Mouse (Mus musculus) MEL (cell line): ENCODE measurements around the gene Gm21985. TPM values are rescaled to one million over a fixed set of nuclear protein-coding genes. Genes with fewer than 3 reads are reported as not detected.

Experiments
- DNase-seq: peaks from one replicate; pipeline ENCODE4 v3.0.0; 2011; ENCODE audit warnings: low read depth, low spot score
- H3K27ac ChIP-seq: 2 replicates; pipeline ENCODE4 v1.5.1; 2012; ENCODE audit warnings: low read depth, mild to moderate bottlenecking, control low read depth, low read length, moderate library complexity; ENCODE audit not compliant: control insufficient read depth
- H3K27me3 ChIP-seq, 2 experiments: fragments of 150-350 bp in 1 of 2; sonication (generic) in 1 of 2; 2 replicates each; pipeline ENCODE4 v1.6.1; 2012; ENCODE audit warnings: low read length in 2 of 2, mild to moderate bottlenecking in 2 of 2, improper control_type of control experiment in 1 of 2, moderate library complexity in 1 of 2; ENCODE audit not compliant: insufficient read depth in 2 of 2, control insufficient read depth in 1 of 2
- H3K36me3 ChIP-seq, 2 experiments: 2 replicates each; pipeline ENCODE4 v1.6.1; 2012 to 2014; ENCODE audit warnings: low read length in 2 of 2, improper control_type of control experiment in 1 of 2, inconsistent platforms in 1 of 2, mild to moderate bottlenecking in 1 of 2; ENCODE audit not compliant: insufficient read depth in 2 of 2, control insufficient read depth in 1 of 2
- H3K4me1 ChIP-seq, 2 experiments: fragments of 150-350 bp in 1 of 2; sonication (generic) in 1 of 2; 2 replicates each; pipeline ENCODE4 v1.6.1; 2012; ENCODE audit warnings: low read length in 2 of 2, improper control_type of control experiment in 1 of 2, mild to moderate bottlenecking in 1 of 2; ENCODE audit not compliant: insufficient read depth in 2 of 2, control insufficient read depth in 1 of 2
- H3K4me3 ChIP-seq, 2 experiments: fragments of 150-350 bp in 1 of 2; sonication (generic) in 1 of 2; 2 replicates each; pipeline ENCODE4 v1.5.1; 2012; ENCODE audit warnings: low read depth in 2 of 2, low read length in 2 of 2, mild to moderate bottlenecking in 2 of 2, moderate library complexity in 2 of 2, control low read depth in 1 of 2, improper control_type of control experiment in 1 of 2; ENCODE audit not compliant: control insufficient read depth in 1 of 2, insufficient read depth in 1 of 2
- H3K79me2 ChIP-seq: 2 replicates; pipeline ENCODE4 v1.6.1; 2012; ENCODE audit warnings: mild to moderate bottlenecking, low read length, moderate library complexity; ENCODE audit not compliant: control insufficient read depth, poor library complexity, insufficient read depth
- H3K9ac ChIP-seq: 2 replicates; pipeline ENCODE4 v1.6.1; 2012; ENCODE audit warnings: low read depth, mild to moderate bottlenecking, control low read depth, low read length, moderate library complexity; ENCODE audit not compliant: control insufficient read depth, poor library complexity, severe bottlenecking
- H3K9me3 ChIP-seq: fragments of 150-350 bp; sonication (generic); replicated peaks from 2 replicates; pipeline ENCODE4 v1.6.1; 2012; ENCODE audit warnings: mild to moderate bottlenecking, low read length, improper control_type of control experiment, moderate library complexity; ENCODE audit not compliant: insufficient read depth
- CHD2 ChIP-seq: IDR thresholded peaks from 2 replicates; pipeline ENCODE4 v1.6.1; 2011; ENCODE audit warnings: low read length, improper control_type of control experiment
- CTCF ChIP-seq, 3 experiments: IDR thresholded peaks in 2 of 3; conservative IDR thresholded peaks in 1 of 3; 2 replicates each; pipeline ENCODE4 v1.5.1; 2011 to 2012; ENCODE audit warnings: low read length in 3 of 3, low read depth in 2 of 3, mild to moderate bottlenecking in 2 of 3, improper control_type of control experiment in 1 of 3, inconsistent platforms in 1 of 3, mixed read lengths in 1 of 3, moderate library complexity in 1 of 3; ENCODE audit not compliant: control insufficient read depth in 1 of 3, insufficient read depth in 1 of 3, poor library complexity in 1 of 3, severe bottlenecking in 1 of 3
- E2F4 ChIP-seq: IDR thresholded peaks from 2 replicates; pipeline ENCODE4 v1.6.1; 2011; ENCODE audit warnings: low read depth, low read length, improper control_type of control experiment, borderline replicate concordance
- ELF1 ChIP-seq: IDR thresholded peaks from 2 replicates; pipeline ENCODE4 v1.6.1; 2014; ENCODE audit warnings: low read depth, mild to moderate bottlenecking, inconsistent platforms, low read length, improper control_type of control experiment, moderate library complexity
- EP300 ChIP-seq, 2 experiments: IDR thresholded peaks; 2 replicates each; pipeline ENCODE4 v1.6.1; 2011; ENCODE audit warnings: improper control_type of control experiment in 2 of 2, low read length in 2 of 2, low read depth in 1 of 2, mild to moderate bottlenecking in 1 of 2
- ETS1 ChIP-seq: IDR thresholded peaks from 2 replicates; pipeline ENCODE4 v1.6.1; 2012; ENCODE audit warnings: low read depth, mild to moderate bottlenecking, inconsistent platforms, low read length, improper control_type of control experiment, moderate library complexity
- GABPA ChIP-seq: IDR thresholded peaks from 2 replicates; pipeline ENCODE4 v1.6.1; 2012; ENCODE audit warnings: low read depth, mild to moderate bottlenecking, inconsistent platforms, low read length, improper control_type of control experiment, moderate library complexity
- GATA1 ChIP-seq: IDR thresholded peaks from 2 replicates; pipeline ENCODE4 v1.6.1; 2011; ENCODE audit warnings: low read depth, low read length, improper control_type of control experiment
- KAT2A ChIP-seq: conservative IDR thresholded peaks from 2 replicates; pipeline ENCODE4 v1.6.1; 2012; ENCODE audit warnings: low read depth, low read length, improper control_type of control experiment, inconsistent platforms
- MAX ChIP-seq: IDR thresholded peaks from 2 replicates; pipeline ENCODE4 v1.6.1; 2011; ENCODE audit warnings: low read length, improper control_type of control experiment
- MEF2A ChIP-seq: IDR thresholded peaks from 2 replicates; pipeline ENCODE4 v1.6.1; 2014; ENCODE audit warnings: low read depth, mild to moderate bottlenecking, inconsistent platforms, low read length, improper control_type of control experiment; ENCODE audit not compliant: poor library complexity, insufficient replicate concordance, severe bottlenecking; ENCODE audit errors: extremely low read depth
- MYB ChIP-seq: IDR thresholded peaks from 2 replicates; pipeline ENCODE4 v1.6.1; 2011; ENCODE audit warnings: mild to moderate bottlenecking, low read depth, low read length, improper control_type of control experiment
- MYC ChIP-seq: IDR thresholded peaks from 2 replicates; pipeline ENCODE4 v1.6.1; 2011; ENCODE audit warnings: low read depth, mild to moderate bottlenecking, low read length, improper control_type of control experiment, moderate library complexity
- NELFE ChIP-seq: IDR thresholded peaks from 2 replicates; pipeline ENCODE4 v1.6.1; 2011; ENCODE audit warnings: low read depth, low read length, improper control_type of control experiment
- POLR2A ChIP-seq, 2 experiments: IDR thresholded peaks; 2 replicates each; pipeline ENCODE4 v1.6.1; 2011 to 2012; ENCODE audit warnings: low read length in 2 of 2, mild to moderate bottlenecking in 2 of 2, control low read depth in 1 of 2, improper control_type of control experiment in 1 of 2, low read depth in 1 of 2, moderate library complexity in 1 of 2; ENCODE audit not compliant: control insufficient read depth in 1 of 2, insufficient read depth in 1 of 2, poor library complexity in 1 of 2
- POLR2AphosphoS2 ChIP-seq: IDR thresholded peaks from 2 replicates; pipeline ENCODE4 v1.6.1; 2011; ENCODE audit warnings: low read length, improper control_type of control experiment
- POLR2AphosphoS5 ChIP-seq: IDR thresholded peaks from 2 replicates; pipeline ENCODE4 v1.6.1; 2012; ENCODE audit warnings: low read depth, borderline replicate concordance, mild to moderate bottlenecking, inconsistent platforms, low read length, moderate library complexity, mixed read lengths
- RAD21 ChIP-seq: IDR thresholded peaks from 2 replicates; pipeline ENCODE4 v1.6.1; 2011; ENCODE audit warnings: mild to moderate bottlenecking, low read depth, low read length, improper control_type of control experiment
- RCOR1 ChIP-seq: IDR thresholded peaks from 2 replicates; pipeline ENCODE4 v1.6.1; 2012; ENCODE audit warnings: low read depth, mild to moderate bottlenecking, inconsistent platforms, low read length, improper control_type of control experiment
- SIN3A ChIP-seq: IDR thresholded peaks from 2 replicates; pipeline ENCODE4 v1.6.1; 2012; ENCODE audit warnings: low read length, improper control_type of control experiment, inconsistent platforms
- SMC3 ChIP-seq: IDR thresholded peaks from 2 replicates; pipeline ENCODE4 v1.6.1; 2011; ENCODE audit warnings: low read depth, low read length, improper control_type of control experiment
- TAL1 ChIP-seq: IDR thresholded peaks from 2 replicates; pipeline ENCODE4 v1.6.1; 2012; ENCODE audit warnings: mild to moderate bottlenecking, inconsistent platforms, low read length, moderate library complexity, mixed read lengths
- TBP ChIP-seq: IDR thresholded peaks from 2 replicates; pipeline ENCODE4 v1.8.0; 2011; ENCODE audit warnings: low read depth, low read length, improper control_type of control experiment
- TCF12 ChIP-seq: IDR thresholded peaks from 2 replicates; pipeline ENCODE4 v1.6.1; 2014; ENCODE audit warnings: low read depth, mild to moderate bottlenecking, inconsistent platforms, low read length, improper control_type of control experiment, moderate library complexity
- UBTF ChIP-seq: IDR thresholded peaks from 2 replicates; pipeline ENCODE4 v1.6.1; 2012; ENCODE audit warnings: low read depth, mild to moderate bottlenecking, inconsistent platforms, low read length, improper control_type of control experiment, moderate library complexity, borderline replicate concordance; ENCODE audit not compliant: insufficient read depth
- ZMIZ1 ChIP-seq: IDR thresholded peaks from 2 replicates; pipeline ENCODE4 v1.6.1; 2012; ENCODE audit warnings: low read depth, mild to moderate bottlenecking, inconsistent platforms, low read length, improper control_type of control experiment, moderate library complexity
- ZNF384 ChIP-seq: IDR thresholded peaks from 2 replicates; pipeline ENCODE4 v1.6.1; 2012; ENCODE audit warnings: low read depth, mild to moderate bottlenecking, inconsistent platforms, low read length, improper control_type of control experiment
- polyA plus RNA-seq, 2 experiments: library from polyadenylated mRNA; stranded (reverse) in 1 of 2; unstranded in 1 of 2; fragments of >175 nt in 1 of 2; fragments of >200 nt in 1 of 2; gene quantifications; 2 replicates each; pipeline versions ENCODE4 v1.2.1 to v1.2.4; 2012; ENCODE audit warnings: low replicate concordance in 2 of 2, low read depth in 1 of 2; ENCODE audit not compliant: insufficient read length in 2 of 2, insufficient read depth in 1 of 2, missing spikeins in 1 of 2
- total RNA-seq: library from RNA; depleted of rRNA; stranded (reverse); fragments of 300-350 nt; gene quantifications from 2 replicates; pipeline ENCODE4 v1.2.3, GENCODE M21; 2012

The Gm21985 gene
- total and polyA plus RNA-seq, 3 experiments = 0.04 TPM; not detected in 2

DNA sequence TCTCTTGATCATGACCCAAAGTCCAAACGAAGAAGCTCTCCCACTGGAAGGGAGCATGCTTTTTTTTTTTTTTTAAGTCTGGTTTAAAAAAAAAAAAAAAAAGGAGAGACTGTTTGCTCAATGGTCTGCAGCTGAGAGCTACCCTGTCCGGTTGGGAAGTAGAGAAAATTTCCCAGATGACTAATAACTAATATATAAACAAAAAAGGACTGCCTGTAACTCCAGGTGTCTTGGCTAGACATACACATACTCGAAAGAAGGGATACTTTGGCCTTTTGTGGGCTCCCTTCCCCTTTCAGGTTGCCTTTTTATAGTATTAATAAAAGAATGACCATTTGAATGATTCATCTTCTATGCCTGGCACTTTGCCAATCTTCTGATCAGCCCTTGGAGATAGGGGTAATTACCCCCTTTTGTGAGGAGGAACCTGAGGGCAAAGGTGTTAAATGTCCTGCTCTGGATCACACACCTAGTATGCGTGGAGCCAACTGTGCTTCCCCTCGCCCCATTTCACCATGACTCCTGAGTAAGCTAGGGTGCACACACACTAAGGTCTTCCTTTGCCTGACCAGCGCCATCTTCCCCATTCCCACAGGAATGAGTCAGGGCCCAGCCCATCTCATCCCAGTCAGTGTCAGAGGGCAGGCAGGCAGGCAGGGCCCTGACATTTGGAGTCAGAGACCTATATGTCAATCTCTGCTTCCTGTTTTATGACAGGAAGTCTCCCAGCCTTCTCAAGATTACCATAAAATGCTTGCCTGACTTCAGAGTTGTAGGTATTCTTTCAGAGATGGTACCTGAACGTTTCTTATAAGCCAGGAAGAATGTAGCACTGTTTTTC lies 11.2 kb upstream of the Gm21985 start:
- Histone ChIP-seq H3K9me3 (no peaks in the 10 kb centered on the region), H3K4me1 (0 out of 4 replicates have a peak, but pooled peaks cover 0 to 2% of the 10 kb centered on the region in 2 experiments), H3K79me2 (no peaks in the 10 kb centered on the region), H3K27ac (no peak overlapping the region), H3K27me3 (0 out of 4 replicates have a peak, but pooled peaks cover 0 to 1% of the 10 kb centered on the region in 2 experiments), H3K36me3 (no peaks in the 10 kb centered on the region; a peak in 1 of 4 replicates), H3K4me3 (no peak overlapping the region), H3K9ac (no peak overlapping the region)
- TF ChIP-seq SIN3A = no peak
- no peak for TF ChIP-seq POLR2A (IDR thresholded peaks at IDR 0.05; ENCODE audit: control insufficient read depth in 1 of 2, insufficient read depth in 1 of 2, low read depth in 1 of 2, low read length in 2 of 2, poor library complexity in 1 of 2)
- no peak for TF ChIP-seq RCOR1
- no peak for TF ChIP-seq MYC
- no peak for TF ChIP-seq TCF12
- TF ChIP-seq NELFE = no peak
- no peak for TF ChIP-seq KAT2A
- no peak for TF ChIP-seq GATA1
- no peak for TF ChIP-seq CHD2
- no peak for TF ChIP-seq E2F4
- no peak for TF ChIP-seq ZMIZ1
- no peak for TF ChIP-seq MEF2A
- no peak for TF ChIP-seq MYB
- TF ChIP-seq ETS1 = no peak
- no peak for TF ChIP-seq TAL1
- peak; percentile 35 for DNase-seq

DNA sequence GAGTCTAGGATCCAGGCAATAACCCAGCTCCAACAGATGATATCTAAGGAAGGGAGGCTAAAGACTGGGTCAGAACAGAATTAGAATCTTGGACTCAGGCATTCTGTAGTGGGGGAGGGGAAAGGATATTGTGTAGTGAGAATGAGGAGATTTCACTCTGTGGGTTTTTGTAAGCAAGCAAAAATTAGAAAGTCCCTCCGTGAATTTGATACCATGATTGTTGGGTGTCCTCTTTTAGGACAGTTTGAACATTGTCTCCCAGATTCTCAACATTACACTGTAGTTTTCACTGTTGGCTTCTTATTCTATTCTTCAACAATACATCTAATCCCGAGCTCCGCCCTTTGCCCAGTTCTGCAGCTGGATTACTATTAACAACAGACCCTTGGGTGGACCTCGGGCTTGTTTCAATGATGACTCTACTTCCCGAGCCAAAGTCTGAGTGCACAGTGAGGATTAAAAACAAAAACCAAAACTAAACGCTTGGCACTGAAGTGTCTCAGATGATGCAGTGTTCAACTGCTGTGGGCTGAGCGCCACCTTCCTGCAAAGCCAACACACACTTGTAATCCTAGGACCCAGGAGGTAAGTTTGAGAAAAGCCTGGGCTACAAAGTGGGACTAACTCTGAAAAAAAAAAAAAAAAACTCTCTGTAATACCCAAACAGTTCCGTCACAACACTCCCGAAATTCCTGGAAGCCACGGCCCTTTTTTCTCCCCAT lies 6.7 kb upstream of the Gm21985 start, which contains the start of gene Nutm1:
TSS of gene Nutm1 (minus strand) at position 51 of the 722 bp plus-strand sequence.
- peaks cover 3 to 8% of the 10 kb centered on the region in 2 experiments; a peak in 3 of 4 replicates for H3K36me3 ChIP-seq
- no peaks in the 10 kb centered on the region for H3K27me3 ChIP-seq
- DNase-seq = no peak
- peaks cover 4 to 9% of the 10 kb centered on the region in 2 experiments; a peak in 2 of 4 replicates for H3K4me1 ChIP-seq
- peaks cover 19% of the 10 kb centered on the region for H3K79me2 ChIP-seq
- no peak within 1 kb of the TSS for H3K9ac ChIP-seq
- H3K9me3 ChIP-seq = no peaks in the 10 kb centered on the region
- H3K4me3 ChIP-seq = no peak within 1 kb of the TSS
- TF ChIP-seq MYC (no peak), POLR2AphosphoS2 (no peak), UBTF (no peak), EP300 (IDR thresholded peaks at IDR 0.05; ENCODE audit: low read depth in 1 of 2, low read length in 2 of 2) (no peak), TAL1 (no peak), TBP (no peak), CTCF (IDR thresholded peaks at IDR 0.05 in 2 of 3, conservative IDR thresholded peaks at IDR 0.05 in 1 of 3; ENCODE audit: control insufficient read depth in 1 of 3, insufficient read depth in 1 of 3, low read depth in 2 of 3, low read length in 3 of 3, poor library complexity in 1 of 3, severe bottlenecking in 1 of 3) (peak in 2 of 3 experiments; percentile 34 to 37; a peak in 4 of 6 replicates), CHD2 (no peak), RCOR1 (no peak), GABPA (no peak), SMC3 (peak; percentile 26; the same call in 1 of the 2 replicates), ELF1 (no peak), RAD21 (peak; percentile 38), MYB (no peak), ZNF384 (0 out of 2 replicates have a peak, but pooled peaks have one; percentile 6), POLR2AphosphoS5 (no peak), GATA1 (no peak), MAX (no peak), NELFE (no peak)
- no peak within 1 kb of the TSS for H3K27ac ChIP-seq
